Mouse (Mus musculus) forebrain, embryonic 16.5 days (tissue): ENCODE results near the gene Tnnt3. TPM values are rescaled to one million over a fixed set of nuclear protein-coding genes. Genes with fewer than 3 reads are reported as not detected.

Source experiments
- ATAC-seq: fragments of 200-750 bp; cut with Nextera tagmentation; 2 replicates; pipeline ENCODE4 v1.8.0; 2017; ENCODE audit warnings: mild to moderate bottlenecking, moderate library complexity
- H3K27ac ChIP-seq: fragments of 300-500 bp; sonication (generic); 2 replicates; pipeline ENCODE4 v1.5.1; 2014; ENCODE audit warnings: low read length, control low read depth
- H3K27me3 ChIP-seq: fragments of 300-500 bp; sonication (generic); replicated peaks from 2 replicates; pipeline ENCODE4 v1.6.1; 2014; ENCODE audit warnings: low read length; ENCODE audit not compliant: control insufficient read depth, insufficient read depth
- H3K36me3 ChIP-seq: fragments of 300-500 bp; sonication (generic); 2 replicates; pipeline ENCODE4 v1.6.1; 2014; ENCODE audit not compliant: control insufficient read depth, insufficient read depth
- H3K4me1 ChIP-seq: fragments of 300-500 bp; sonication (generic); replicated peaks from 2 replicates; pipeline ENCODE4 v1.6.1; 2014; ENCODE audit warnings: low read length; ENCODE audit not compliant: control insufficient read depth, insufficient read depth
- H3K4me2 ChIP-seq: fragments of 300-500 bp; sonication (generic); 2 replicates; pipeline ENCODE4 v1.6.1; 2014; ENCODE audit warnings: mild to moderate bottlenecking, low read length, control low read depth
- H3K4me3 ChIP-seq: fragments of 300-500 bp; sonication (generic); replicated peaks from 2 replicates; pipeline ENCODE4 v1.5.1; 2014; ENCODE audit warnings: mild to moderate bottlenecking, low read length, control low read depth
- H3K9ac ChIP-seq: fragments of 300-500 bp; sonication (generic); replicated peaks from 2 replicates; pipeline ENCODE4 v1.6.1; 2014; ENCODE audit warnings: low read depth, low read length, control low read depth
- H3K9me3 ChIP-seq: fragments of 300-500 bp; sonication (generic); 2 replicates; pipeline ENCODE4 v1.6.1; 2016; ENCODE audit warnings: low read length; ENCODE audit not compliant: control insufficient read depth
- WGBS: fragments of 180-500 bp; shearing (Covaris S2); extraction: QIAGEN DNeasy Blood & Tissue Kit; methylation state at CpG from one replicate; pipeline ENCODE4 v1.1.7; 2014; 5-methylcytosine and 5-hydroxymethylcytosine counted together
- polyA plus RNA-seq: library from polyadenylated mRNA; unstranded; fragments of >200 nt; fragmentation: Nextera tagmentation; extraction: Ambion mirVana; gene quantifications from 2 replicates; pipeline ENCODE4 v1.2.1, GENCODE M21; 2015

Tnnt3 gene
- polyA plus RNA-seq: 0.73 and 1.2 TPM in 2 replicates

GRCm38 (mm10) chr7:142498575-142498974 is at the start of gene Tnnt3:
Tnnt3 (plus strand) TSS chr7:142498836.
- no peaks in the 10 kb centered on the region for H3K9me3 ChIP-seq
- no peaks in the 10 kb centered on the region for H3K36me3 ChIP-seq
- H3K27ac ChIP-seq: no peak within 1 kb of the TSS
- no peak within 1 kb of the TSS for H3K4me3 ChIP-seq
- no peak within 1 kb of the TSS for H3K4me2 ChIP-seq
- no peaks in the 10 kb centered on the region for H3K4me1 ChIP-seq
- H3K27me3 ChIP-seq: no peaks in the 10 kb centered on the region
- no peak for ATAC-seq
- WGBS: 81% methylated on average over 2 of the region's 2 CpGs
- H3K9ac ChIP-seq: no peak within 1 kb of the TSS

GRCm38 (mm10) chr7:142449038-142449617 is 49.5 kb upstream of the Tnnt3 start:
- H3K27me3 ChIP-seq: no peaks in the 10 kb centered on the region
- ATAC-seq: no peak
- no peaks in the 10 kb centered on the region for H3K36me3 ChIP-seq
- no peaks in the 10 kb centered on the region for H3K4me1 ChIP-seq
- no peaks in the 10 kb centered on the region for H3K9me3 ChIP-seq
- no peak overlapping the region for H3K9ac ChIP-seq
- no peak overlapping the region for H3K27ac ChIP-seq
- H3K4me3 ChIP-seq: no peak overlapping the region
- H3K4me2 ChIP-seq: no peak overlapping the region
- 79% methylated on average over 6 of the region's 6 CpGs for WGBS

GRCm38 (mm10) chr7:142454706-142455105 is 43.9 kb upstream of the Tnnt3 start:
- no peak for ATAC-seq
- 21% methylated on average over 1 of the region's 1 CpGs for WGBS
- no peak overlapping the region for H3K4me2 ChIP-seq
- H3K36me3 ChIP-seq: no peaks in the 10 kb centered on the region
- no peak overlapping the region for H3K9ac ChIP-seq
- peaks cover 11% of the 10 kb centered on the region for H3K4me1 ChIP-seq
- H3K9me3 ChIP-seq: no peaks in the 10 kb centered on the region
- H3K27ac ChIP-seq: no peak overlapping the region
- no peak overlapping the region for H3K4me3 ChIP-seq
- H3K27me3 ChIP-seq: no peaks in the 10 kb centered on the region

GRCm38 (mm10) chr7:142455251-142455650 is 43.4 kb upstream of the Tnnt3 start:
- 58% methylated on average over 2 of the region's 2 CpGs for WGBS
- no peaks in the 10 kb centered on the region for H3K9me3 ChIP-seq
- H3K4me1 ChIP-seq: peaks cover 11% of the 10 kb centered on the region
- H3K4me3 ChIP-seq: no peak overlapping the region
- H3K9ac ChIP-seq: no peak overlapping the region
- no peaks in the 10 kb centered on the region for H3K27me3 ChIP-seq
- no peak for ATAC-seq
- H3K4me2 ChIP-seq: no peak overlapping the region
- H3K27ac ChIP-seq: no peak overlapping the region
- no peaks in the 10 kb centered on the region for H3K36me3 ChIP-seq

GRCm38 (mm10) chr7:142456806-142457205 is 41.8 kb upstream of the Tnnt3 start:
- peaks cover 11% of the 10 kb centered on the region for H3K4me1 ChIP-seq
- 88% methylated on average over 3 of the region's 3 CpGs for WGBS
- no peak overlapping the region for H3K4me2 ChIP-seq
- peak overlapping the region; percentile 61 for H3K27ac ChIP-seq
- no peak overlapping the region for H3K4me3 ChIP-seq
- 0 out of 2 replicates have a peak, but pooled peaks have one; percentile 24 for ATAC-seq
- no peaks in the 10 kb centered on the region for H3K9me3 ChIP-seq
- no peaks in the 10 kb centered on the region for H3K36me3 ChIP-seq
- no peaks in the 10 kb centered on the region for H3K27me3 ChIP-seq
- H3K9ac ChIP-seq: no peak overlapping the region

DNA sequence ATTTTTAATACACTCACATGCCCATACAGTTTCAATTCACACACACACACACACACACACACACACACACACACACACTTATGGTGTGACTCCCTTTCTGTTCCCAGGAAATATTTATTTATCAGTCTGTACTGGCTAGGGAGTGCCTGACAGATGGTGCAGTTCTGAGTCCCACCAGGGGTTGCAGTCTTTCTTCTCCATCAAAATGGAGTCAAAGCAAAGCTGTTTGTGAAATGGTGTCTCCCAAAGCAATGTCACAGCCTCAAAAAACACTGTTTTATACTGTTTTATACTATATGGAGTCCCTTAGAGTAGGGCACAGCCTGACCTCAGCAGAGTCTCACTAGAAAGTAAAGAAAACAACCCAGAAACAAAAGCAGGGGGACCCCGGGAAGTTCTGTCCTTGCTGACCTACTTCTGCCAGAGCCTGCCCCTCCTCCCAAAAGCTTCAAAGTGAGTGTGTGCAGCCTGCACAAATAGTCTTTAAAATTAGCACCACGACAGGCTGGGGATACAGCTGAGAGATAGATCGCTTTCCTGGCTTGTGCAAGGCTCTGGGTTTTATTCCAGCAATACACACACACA is 41.3 kb upstream of the Tnnt3 start:
- no peaks in the 10 kb centered on the region for H3K36me3 ChIP-seq
- WGBS: 12% methylated on average over 3 of the region's 3 CpGs
- peak; percentile 87 for ATAC-seq
- H3K9me3 ChIP-seq: no peaks in the 10 kb centered on the region
- no peaks in the 10 kb centered on the region for H3K27me3 ChIP-seq
- no peak overlapping the region for H3K4me3 ChIP-seq
- no peak overlapping the region for H3K4me2 ChIP-seq
- H3K27ac ChIP-seq: peak overlapping the region; percentile 76
- H3K9ac ChIP-seq: no peak overlapping the region
- H3K4me1 ChIP-seq: peaks cover 11% of the 10 kb centered on the region

- Histone ChIP-seq H3K4me2 (no peak overlapping the region), H3K4me1 (peaks cover 11% of the 10 kb centered on the region), H3K9ac (no peak overlapping the region), H3K27me3 (no peaks in the 10 kb centered on the region), H3K9me3 (no peaks in the 10 kb centered on the region), H3K27ac (peak overlapping the region; percentile 25; the same call in 1 of the 2 replicates), H3K36me3 (no peaks in the 10 kb centered on the region), H3K4me3 (no peak overlapping the region)
- no peak for ATAC-seq
- WGBS: 48% methylated on average over 2 of the region's 2 CpGs
These were observed 40.6 kb upstream of the Tnnt3 start for GRCm38 (mm10) chr7:142458026-142458425.

DNA sequence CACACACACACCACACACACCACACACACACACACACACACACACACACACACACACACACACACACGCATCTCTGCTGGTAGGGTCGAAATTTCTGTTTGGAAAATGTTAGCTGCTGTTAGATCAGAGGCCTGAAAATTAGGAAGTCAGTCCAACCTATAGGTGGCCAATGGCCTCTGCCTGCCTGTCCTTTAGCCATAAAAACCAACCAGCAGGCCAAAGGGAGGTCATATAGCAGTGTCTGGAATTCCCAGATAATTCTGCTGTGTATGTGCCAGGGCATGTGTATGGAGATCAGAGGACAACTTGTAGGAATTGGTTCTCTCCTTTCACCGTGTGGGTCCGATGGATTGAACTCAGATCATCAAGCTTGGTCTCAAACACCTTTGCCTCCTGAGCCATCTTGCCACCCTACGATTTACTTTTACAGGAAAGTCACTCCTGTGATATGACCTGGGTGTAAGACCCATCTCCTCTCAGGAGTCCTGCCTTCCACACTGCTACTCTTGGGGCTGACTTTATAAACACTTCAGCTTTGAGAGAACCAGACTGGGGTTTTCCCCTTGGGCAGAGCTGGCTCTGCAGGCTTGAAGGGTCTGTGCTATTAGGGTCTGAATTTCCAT is 39.8 kb upstream of the Tnnt3 start:
- H3K36me3 ChIP-seq: no peaks in the 10 kb centered on the region
- no peak for ATAC-seq
- no peaks in the 10 kb centered on the region for H3K27me3 ChIP-seq
- H3K27ac ChIP-seq: no peak overlapping the region
- H3K4me3 ChIP-seq: no peak overlapping the region
- 94% methylated on average over 5 of the region's 5 CpGs for WGBS
- no peak overlapping the region for H3K9ac ChIP-seq
- H3K4me2 ChIP-seq: no peak overlapping the region
- H3K4me1 ChIP-seq: peaks cover 11% of the 10 kb centered on the region
- H3K9me3 ChIP-seq: no peaks in the 10 kb centered on the region

GRCm38 (mm10) chr7:142459299-142459691 is 39.3 kb upstream of the Tnnt3 start:
- no peaks in the 10 kb centered on the region for H3K36me3 ChIP-seq
- no peak overlapping the region for H3K4me2 ChIP-seq
- H3K9me3 ChIP-seq: no peaks in the 10 kb centered on the region
- no peak for ATAC-seq
- WGBS: 87% methylated on average over 2 of the region's 2 CpGs
- no peak overlapping the region for H3K9ac ChIP-seq
- no peaks in the 10 kb centered on the region for H3K27me3 ChIP-seq
- H3K4me3 ChIP-seq: no peak overlapping the region
- H3K27ac ChIP-seq: no peak overlapping the region
- H3K4me1 ChIP-seq: peaks cover 11% of the 10 kb centered on the region
